ENCODE assay signal across 8 mouse cellular contexts in genomic region chr4:155133658-155134417, GRCm38 (mm10). TPM values are rescaled to one million over a fixed set of nuclear protein-coding genes. Genes with fewer than 3 reads are reported as not detected.
DNase-seq lines count a peak whose midpoint lies in the region; ATAC-seq lines count a peak whose summit lies in the region.

No protein-coding gene starts in this region.

- 49% methylated on average over 20 of the region's 20 CpGs for WGBS in midbrain, embryonic 12.5 days
- WGBS in midbrain, embryonic 15.5 days = 52% methylated on average over 20 of the region's 20 CpGs
- 43% methylated on average over 20 of the region's 20 CpGs for WGBS in hindbrain, embryonic 15.5 days

- DNase-seq in fibroblast of lung, adult 2 months (ENCODE audit: low read depth) = peak; percentile 82
- peak; percentile 48 for DNase-seq in retina, embryonic 14.5 days (ENCODE audit: low spot score)
- DNase-seq in thymus, adult 18-20 months = no peak
- DNase-seq in thymus, postnatal 14 days = no peak

- no peak overlapping the region for H3K9ac ChIP-seq in midbrain, embryonic 12.5 days (replicated peaks)
- H3K9ac ChIP-seq in midbrain, embryonic 15.5 days = no peak overlapping the region
- H3K9ac ChIP-seq in hindbrain, embryonic 15.5 days = no peak overlapping the region

- H3K36me3 ChIP-seq in midbrain, embryonic 12.5 days = no peaks in the 10 kb centered on the region
- no peaks in the 10 kb centered on the region for H3K36me3 ChIP-seq in midbrain, embryonic 15.5 days (replicated peaks)
- no peaks in the 10 kb centered on the region for H3K36me3 ChIP-seq in hindbrain, embryonic 15.5 days

- no peak for ATAC-seq in midbrain, embryonic 12.5 days (ENCODE audit: low FRiP score, low read depth)
- no peak for ATAC-seq in midbrain, embryonic 15.5 days (replicated peaks)
- no peak for ATAC-seq in hindbrain, embryonic 15.5 days (ENCODE audit: low FRiP score, low read depth)
- ATAC-seq in activated CD4-positive, CD25-positive, alpha-beta regulatory T cell, adult 4 months = no peak

- peaks cover 33% of the 10 kb centered on the region for H3K4me1 ChIP-seq in midbrain, embryonic 12.5 days
- peaks cover 29% of the 10 kb centered on the region for H3K4me1 ChIP-seq in midbrain, embryonic 15.5 days
- H3K4me1 ChIP-seq in hindbrain, embryonic 15.5 days (replicated peaks) = peaks cover 40% of the 10 kb centered on the region

- peak overlapping the region; percentile 47; the same call in 1 of the 2 replicates for H3K27ac ChIP-seq in midbrain, embryonic 12.5 days (replicated peaks)
- no peak overlapping the region for H3K27ac ChIP-seq in midbrain, embryonic 15.5 days
- peak overlapping the region; percentile 22; the same call in 1 of the 2 replicates for H3K27ac ChIP-seq in hindbrain, embryonic 15.5 days (replicated peaks)

- no peaks in the 10 kb centered on the region for H3K9me3 ChIP-seq in midbrain, embryonic 12.5 days
- no peaks in the 10 kb centered on the region for H3K9me3 ChIP-seq in midbrain, embryonic 15.5 days
- H3K9me3 ChIP-seq in hindbrain, embryonic 15.5 days = no peaks in the 10 kb centered on the region

- no peak overlapping the region for H3K4me3 ChIP-seq in midbrain, embryonic 12.5 days
- H3K4me3 ChIP-seq in midbrain, embryonic 15.5 days = no peak overlapping the region
- H3K4me3 ChIP-seq in hindbrain, embryonic 15.5 days = no peak overlapping the region

- H3K4me2 ChIP-seq in midbrain, embryonic 12.5 days (replicated peaks) = no peak overlapping the region
- H3K4me2 ChIP-seq in midbrain, embryonic 15.5 days = no peak overlapping the region
- H3K4me2 ChIP-seq in hindbrain, embryonic 15.5 days = no peak overlapping the region

- H3K27me3 ChIP-seq in midbrain, embryonic 12.5 days = no peaks in the 10 kb centered on the region; the same call in 1 of the 2 replicates
- H3K27me3 ChIP-seq in midbrain, embryonic 15.5 days (replicated peaks) = no peaks in the 10 kb centered on the region
- H3K27me3 ChIP-seq in hindbrain, embryonic 15.5 days = no peaks in the 10 kb centered on the region

RNA-seq across cellular contexts. Expression of gene Morn1, which starts 47.5 kb away (rescaled TPM):
- 5.6 and 5.7 TPM in 2 replicates for polyA plus RNA-seq in midbrain, embryonic 12.5 days (2016; fragmentation: Nextera tagmentation; extraction: Ambion mirVana)
- 8.2 and 8.9 TPM in 2 replicates for polyA plus RNA-seq in midbrain, embryonic 15.5 days (2015; fragmentation: Nextera tagmentation; extraction: Ambion mirVana)
- polyA plus RNA-seq in hindbrain, embryonic 15.5 days (2015; fragmentation: Nextera tagmentation; extraction: Ambion mirVana) = 8.1 and 10.0 TPM in 2 replicates
- 1 to 10 TPM; 1.2 to 1.6 TPM for polyA plus RNA-seq in activated CD4-positive, CD25-positive, alpha-beta regulatory T cell, adult 4 months (2017; shearing (Covaris generic))

RNA-seq across cellular contexts. Expression of gene Rer1, which starts 47.7 kb away (rescaled TPM):
- polyA plus RNA-seq in midbrain, embryonic 12.5 days (2016; fragmentation: Nextera tagmentation; extraction: Ambion mirVana) = 122 and 132 TPM in 2 replicates
- polyA plus RNA-seq in midbrain, embryonic 15.5 days (2015; fragmentation: Nextera tagmentation; extraction: Ambion mirVana) = 111 and 115 TPM in 2 replicates
- polyA plus RNA-seq in hindbrain, embryonic 15.5 days (2015; fragmentation: Nextera tagmentation; extraction: Ambion mirVana) = 124 and 125 TPM in 2 replicates
- polyA plus RNA-seq in activated CD4-positive, CD25-positive, alpha-beta regulatory T cell, adult 4 months (2017; shearing (Covaris generic)) = 100 to 1,000 TPM; 109 to 129 TPM

Comparison
In these comparisons a context has a peak if more than half of its experiments do, and no peak if none do; other contexts are left out.
1. DNase-seq: peak in fibroblast of lung, adult 2 months (single experiment) and retina, embryonic 14.5 days (single experiment); none in thymus, adult 18-20 months (0 of 2) and thymus, postnatal 14 days (single experiment).